Mouse (Mus musculus) gastrocnemius, postnatal 14 days (tissue): ENCODE data around the gene Olfr309. TPM values are rescaled to one million over a fixed set of nuclear protein-coding genes. Genes with fewer than 3 reads are reported as not detected.
"Not testable (repeated sequence)": the region's sequence is repeated elsewhere in the genome, so short reads cannot be mapped to it uniquely, and the experiment has no call there.

Experiments
- DNase-seq: peaks from one replicate; pipeline ENCODE4 v3.0.0; 2021; ENCODE audit warnings: mixed read lengths
- intact Hi-C: fragments of 180-260 bp; cut with DNase I; formaldehyde crosslinking; loops from one replicate; pipeline ENCODE4 v1.15.1; 2025; ENCODE audit warnings: low total_unique reads
- long read RNA-seq, 2 experiments: library from polyadenylated mRNA; stranded (forward); transcript quantifications; one replicate each; pipeline ENCODE4 v2.0.0; 2021
- microRNA-seq, 2 experiments: library from miRNA; unstranded; fragments of <30 nt; microRNA quantifications; one replicate each; pipeline ENCODE4 v1.2.0; 2021
- total RNA-seq, 2 experiments: library from RNA; stranded (reverse); gene quantifications; 2 replicates each; pipeline ENCODE4 v1.2.3; 2021

The Olfr309 gene
- total RNA-seq: not detected
- long read RNA-seq, experiment 1: 0 reads
- long read RNA-seq, experiment 2: 0 reads

- intact Hi-C loops: no loop called here
- DNase-seq: no peak
These were observed at the start of gene Olfr309 for GRCm38 (mm10) chr7:86313608-86314007. Gene Olfr309 (minus strand): TSS chr7:86313708.

GRCm38 (mm10) chr7:86346296-86346695, 32.8 kb upstream of the Olfr309 start:
- DNase-seq, intact Hi-C loops: not testable (repeated sequence)

- intact Hi-C loops: no loop called here
- no peak for DNase-seq
These were observed 30.7 kb upstream of the Olfr309 start for GRCm38 (mm10) chr7:86344253-86344652.

- no peak for DNase-seq
- intact Hi-C loops: no loop called here
These were observed 29.5 kb upstream of the Olfr309 start for GRCm38 (mm10) chr7:86342881-86343565.

- no peak for DNase-seq
- intact Hi-C loops: no loop called here
These were observed 24.0 kb upstream of the Olfr309 start, which contains the start of gene Olfr307 for GRCm38 (mm10) chr7:86337486-86337885. Gene Olfr307 (minus strand): TSS chr7:86337586.

GRCm38 (mm10) chr7:86325530-86325929, 12.0 kb upstream of the Olfr309 start, which contains the start of gene Olfr308:
Gene Olfr308 (minus strand): TSS chr7:86325630.
- intact Hi-C loops: no loop called here

GRCm38 (mm10) chr7:86321323-86321722, 7.8 kb upstream of the Olfr309 start:
- no peak for DNase-seq
- intact Hi-C loops: no loop called here

More at GRCm38 (mm10) chr7:86325530-86325929, 12.0 kb upstream of the Olfr309 start, which contains the start of gene Olfr308:
- DNase-seq: no peak

GRCm38 (mm10) chr7:86277072-86277471, 36.4 kb downstream of the Olfr309 start, which contains the start of gene Olfr310:
Gene Olfr310 (minus strand): TSS chr7:86277172.
- DNase-seq: no peak
- intact Hi-C loops: no loop called here

Small RNA genes within 50 kb of the gene (microRNA-seq; reads per million reads assigned to microRNA genes)
- 0 reads per million in 2 experiments for gene Gm23192

Other genes with a start within 250 kb of the Olfr309 start
- not detected for gene Vmn2r75, start 141.9 kb downstream of the Olfr309 start, total RNA-seq
- gene Vmn2r76, start 67.4 kb downstream of the Olfr309 start, total RNA-seq: not detected
- not detected for gene Olfr310, start 36.5 kb downstream of the Olfr309 start, total RNA-seq
- not detected for gene Olfr308, start 11.9 kb upstream of the Olfr309 start, total RNA-seq
- not detected for gene Olfr307, start 23.9 kb upstream of the Olfr309 start, total RNA-seq
- not detected for gene Olfr305, start 53.2 kb upstream of the Olfr309 start, total RNA-seq
- gene Olfr304, start 73.0 kb upstream of the Olfr309 start, total RNA-seq: not detected
- not detected for gene Olfr303, start 84.1 kb upstream of the Olfr309 start, total RNA-seq
- gene Olfr301, start 90.1 kb upstream of the Olfr309 start, total RNA-seq: not detected
- gene Olfr299, start 146.2 kb upstream of the Olfr309 start, total RNA-seq: not detected
- gene Olfr298, start 178.8 kb upstream of the Olfr309 start, total RNA-seq: not detected
- gene Olfr297, start 206.3 kb upstream of the Olfr309 start, total RNA-seq: not detected